Mouse (Mus musculus) heart, postnatal 0 days (tissue): ENCODE measurements around the gene Hsp90ab1. TPM values are rescaled to one million over a fixed set of nuclear protein-coding genes. Genes with fewer than 3 reads are reported as not detected.

Experiments
- ATAC-seq: fragments of 200-750 bp; cut with Nextera tagmentation; 2 replicates; pipeline ENCODE4 v1.8.0; 2017; ENCODE audit warnings: low read depth, moderate number of reproducible peaks, moderate library complexity; ENCODE audit not compliant: insufficient read depth
- DNase-seq: peaks from one replicate; pipeline ENCODE4 v3.0.0-alpha.2; 2016; ENCODE audit warnings: low spot score
- H3K27ac ChIP-seq: fragments of 300-500 bp; sonication (generic); 2 replicates; pipeline ENCODE4 v1.5.1; 2014; ENCODE audit warnings: low read depth, mild to moderate bottlenecking
- H3K27me3 ChIP-seq: fragments of 300-500 bp; sonication (generic); 2 replicates; pipeline ENCODE4 v1.6.1; 2014; ENCODE audit warnings: low read length, mixed read lengths; ENCODE audit not compliant: control insufficient read depth, insufficient read depth
- H3K36me3 ChIP-seq: fragments of 300-500 bp; sonication (generic); replicated peaks from 2 replicates; pipeline ENCODE4 v1.6.1; 2014; ENCODE audit warnings: low read length, mixed read lengths; ENCODE audit not compliant: control insufficient read depth, insufficient read depth
- H3K4me1 ChIP-seq: fragments of 300-500 bp; sonication (generic); 2 replicates; pipeline ENCODE4 v1.6.1; 2014; ENCODE audit warnings: antibody characterized with exemption; ENCODE audit not compliant: control insufficient read depth, insufficient read depth
- H3K4me2 ChIP-seq: fragments of 300-500 bp; sonication (generic); 2 replicates; pipeline ENCODE4 v1.6.1; 2014; ENCODE audit warnings: low read depth, mild to moderate bottlenecking, low read length, moderate library complexity
- H3K4me3 ChIP-seq: fragments of 300-500 bp; sonication (generic); 2 replicates; pipeline ENCODE4 v1.5.1; 2014; ENCODE audit warnings: low read depth, low read length
- H3K9ac ChIP-seq: fragments of 300-500 bp; sonication (generic); replicated peaks from 2 replicates; pipeline ENCODE4 v1.6.1; 2014; ENCODE audit warnings: low read depth, low read length, mixed read lengths
- H3K9me3 ChIP-seq: fragments of 300-500 bp; sonication (generic); replicated peaks from 2 replicates; pipeline ENCODE4 v1.6.1; 2016; ENCODE audit warnings: low read length; ENCODE audit not compliant: control insufficient read depth
- CTCF ChIP-seq: IDR thresholded peaks from 2 replicates; pipeline ENCODE4 v1.5.1; 2016; ENCODE audit warnings: antibody characterized with exemption, control low read depth, low read depth
- EP300 ChIP-seq: IDR thresholded peaks from 2 replicates; pipeline ENCODE4 v1.6.1; 2016; ENCODE audit warnings: antibody characterized with exemption, low read depth
- WGBS: fragments of 180-500 bp; shearing (Covaris S2); extraction: QIAGEN DNeasy Blood & Tissue Kit; methylation state at CpG from one replicate; pipeline ENCODE4 v1.1.7; 2014; 5-methylcytosine and 5-hydroxymethylcytosine counted together
- polyA plus RNA-seq: library from polyadenylated mRNA; unstranded; fragments of >200 nt; fragmentation: Nextera tagmentation; extraction: Ambion mirVana; gene quantifications from 2 replicates; pipeline ENCODE4 v1.2.1, GENCODE M21; 2015
- total RNA-seq: library from RNA; depleted of rRNA; stranded (reverse); fragments of >200 nt; gene quantifications from 2 replicates; pipeline ENCODE4 v1.2.3, GENCODE M21; 2014; ENCODE audit warnings: low replicate concordance

Hsp90ab1 gene
- total and polyA plus RNA-seq, 2 experiments from 2014 or later: 716 to 756 TPM

GRCm38 (mm10) chr17:45595736-45596390 lies 22.8 kb upstream of the Hsp90ab1 start:
- Histone ChIP-seq H3K4me2 (peak overlapping the region; percentile 96), H3K27ac (peak overlapping the region; percentile 72), H3K36me3 (no peaks in the 10 kb centered on the region), H3K9ac (peak overlapping the region; percentile 64), H3K4me1 (peaks cover 58% of the 10 kb centered on the region), H3K9me3 (no peaks in the 10 kb centered on the region), H3K4me3 (peak overlapping the region; percentile 66), H3K27me3 (no peaks in the 10 kb centered on the region)
- DNase-seq (no peak), ATAC-seq (no peak)
- TF ChIP-seq CTCF: no peak
- no peak for TF ChIP-seq EP300
- 23% methylated on average over 23 of the region's 23 CpGs for WGBS

DNA sequence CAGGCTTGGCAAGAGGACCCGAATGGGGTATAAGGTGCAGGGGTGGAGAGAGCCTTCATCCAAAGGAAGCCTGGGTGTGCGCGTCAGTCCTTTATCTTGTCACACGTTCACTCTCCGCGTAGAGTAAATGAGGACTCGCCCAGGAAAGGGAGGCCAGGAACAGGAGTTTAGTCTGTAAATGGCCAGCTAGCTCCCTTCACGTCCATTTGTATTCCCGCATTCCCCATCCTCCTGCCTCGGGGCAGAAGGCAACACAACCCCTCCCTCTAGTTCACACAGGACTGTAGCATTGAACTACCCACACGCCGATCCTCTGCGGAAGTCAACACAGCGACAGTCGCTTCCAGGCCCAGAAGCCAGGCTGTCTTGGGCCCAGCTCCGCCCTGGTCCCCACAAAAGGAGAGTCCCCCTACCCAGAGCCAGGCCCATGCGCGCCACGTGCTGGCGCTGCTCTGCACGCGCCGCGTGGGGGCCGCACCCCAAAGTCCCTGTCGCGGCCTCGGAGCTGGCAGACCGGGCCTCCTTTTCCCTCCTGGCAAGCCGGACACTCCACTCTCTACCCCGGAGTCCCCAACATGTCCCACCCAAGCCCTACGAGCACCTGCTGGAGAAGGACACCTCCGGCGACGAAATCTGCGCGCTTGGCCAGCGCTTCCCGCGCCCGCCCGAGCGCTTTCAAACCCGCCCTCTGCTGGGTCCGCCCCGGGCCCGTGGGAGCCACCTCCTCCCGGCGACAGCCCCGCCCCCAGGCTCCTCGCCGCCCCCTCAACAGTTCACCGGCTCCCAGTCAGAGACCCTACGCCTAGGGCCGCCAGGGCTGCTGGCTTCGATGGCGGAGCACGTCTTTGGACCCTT lies 22.0 kb upstream of the Hsp90ab1 start:
- Histone ChIP-seq H3K9me3 (no peaks in the 10 kb centered on the region), H3K27me3 (no peaks in the 10 kb centered on the region), H3K4me2 (peak overlapping the region; percentile 96), H3K9ac (peak overlapping the region; percentile 64), H3K4me3 (peak overlapping the region; percentile 66), H3K27ac (peak overlapping the region; percentile 72), H3K4me1 (peaks cover 60% of the 10 kb centered on the region), H3K36me3 (peaks cover under 1% of the 10 kb centered on the region; the same call in 1 of the 2 replicates)
- WGBS: 2% methylated on average over 58 of the region's 58 CpGs
- peak; percentile 71 for DNase-seq
- TF ChIP-seq EP300: no peak
- peak; percentile 4; the same call in 1 of the 2 replicates for TF ChIP-seq CTCF
- ATAC-seq: peak; percentile 42

GRCm38 (mm10) chr17:45594195-45594594 lies 21.1 kb upstream of the Hsp90ab1 start:
- Histone ChIP-seq H3K27me3 (no peaks in the 10 kb centered on the region), H3K4me2 (peak overlapping the region; percentile 96), H3K4me1 (peaks cover 58% of the 10 kb centered on the region), H3K36me3 (peaks cover 10% of the 10 kb centered on the region), H3K9me3 (no peaks in the 10 kb centered on the region), H3K9ac (no peak overlapping the region; the same call in 1 of the 2 replicates), H3K27ac (no peak overlapping the region), H3K4me3 (peak overlapping the region; percentile 66)
- no peak for TF ChIP-seq CTCF
- TF ChIP-seq EP300: no peak
- WGBS: 58% methylated on average over 8 of the region's 8 CpGs
- no peak for DNase-seq
- ATAC-seq: no peak

GRCm38 (mm10) chr17:45593479-45593878 lies 20.4 kb upstream of the Hsp90ab1 start:
- Histone ChIP-seq H3K4me3 (peak overlapping the region; percentile 66; the same call in 1 of the 2 replicates), H3K27ac (peak overlapping the region; percentile 85; the same call in 1 of the 2 replicates), H3K4me2 (peak overlapping the region; percentile 96), H3K36me3 (peaks cover 15% of the 10 kb centered on the region), H3K27me3 (no peaks in the 10 kb centered on the region), H3K9me3 (no peaks in the 10 kb centered on the region), H3K9ac (peak overlapping the region; percentile 31; the same call in 1 of the 2 replicates), H3K4me1 (peaks cover 57% of the 10 kb centered on the region)
- 41% methylated on average over 8 of the region's 8 CpGs for WGBS
- ATAC-seq (no peak), DNase-seq (no peak)
- no peak for TF ChIP-seq EP300
- TF ChIP-seq CTCF: peak; percentile 21

GRCm38 (mm10) chr17:45592606-45593431 lies 19.7 kb upstream of the Hsp90ab1 start:
- H3K9me3 ChIP-seq: no peaks in the 10 kb centered on the region
- peak overlapping the region; percentile 31 for H3K9ac ChIP-seq
- TF ChIP-seq CTCF (no peak), EP300 (no peak)
- no peaks in the 10 kb centered on the region for H3K27me3 ChIP-seq
- DNase-seq: no peak
- peaks cover 20% of the 10 kb centered on the region for H3K36me3 ChIP-seq
- H3K4me1 ChIP-seq: peaks cover 57% of the 10 kb centered on the region
- H3K27ac ChIP-seq: peak overlapping the region; percentile 85
- WGBS: 33% methylated on average over 7 of the region's 8 CpGs
- peak overlapping the region; percentile 66 for H3K4me3 ChIP-seq
- no peak for ATAC-seq
- H3K4me2 ChIP-seq: peak overlapping the region; percentile 96
